In the genomic region with DNA sequence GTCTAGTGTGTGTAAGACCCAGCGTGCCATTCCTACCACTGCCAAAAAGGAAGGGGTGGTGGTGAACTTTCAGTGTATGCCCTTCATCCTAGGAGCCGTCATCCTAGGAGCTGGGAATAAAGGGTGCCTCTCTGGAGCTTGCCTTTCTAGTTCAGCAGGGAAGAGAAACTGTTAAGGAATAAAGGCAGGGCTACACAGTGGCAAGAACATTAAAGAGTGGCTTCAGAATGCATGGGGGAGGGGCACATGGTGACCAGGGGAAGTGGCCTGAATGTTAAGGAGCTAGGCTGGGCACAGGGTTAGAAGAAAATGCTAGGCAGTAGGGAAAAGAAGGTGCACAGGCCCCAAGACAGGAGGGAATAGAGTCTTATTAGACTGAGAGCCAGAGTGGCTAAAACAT, we compare ENCODE assay signal across 14 mouse cellular contexts. TPM values are rescaled to one million over a fixed set of nuclear protein-coding genes. Genes with fewer than 3 reads are reported as not detected.
DNase-seq lines count a peak whose midpoint lies in the region; ATAC-seq and TF ChIP-seq lines count a peak whose summit lies in the region.
"Had no signal": no experiment of that assay in that cellular context is flagged by ENCODE, and none has a peak within 500 bp of the region (broad histone marks: within the 10 kb centered on the region; RNA-seq: fewer than 3 reads in every experiment).

No protein-coding gene starts in this region.

- H3K27me3 ChIP-seq in heart, embryonic 13.5 days (replicated peaks), result no peaks in the 10 kb centered on the region
- no peaks in the 10 kb centered on the region for H3K27me3 ChIP-seq in limb, embryonic 13.5 days
- H3K27me3 ChIP-seq: CH12.LX had no signal

- intact Hi-C loops in heart, postnatal 25 days (cut with DNase I), result loop anchor here (2.0 to 5.0 kb wide), 3 partner anchors 33 to 78 kb away; a partner anchor contains a TSS

- H3K4me2 ChIP-seq in heart, embryonic 13.5 days, result no peak overlapping the region
- H3K4me2 ChIP-seq in limb, embryonic 13.5 days (replicated peaks), result no peak overlapping the region
- H3K4me2 ChIP-seq: liver, embryonic 11.5 days had no signal

- peak overlapping the region; percentile 34 for H3K9ac ChIP-seq in heart, embryonic 13.5 days
- H3K9ac ChIP-seq in limb, embryonic 13.5 days, result peak overlapping the region; percentile 27; the same call in 1 of the 2 replicates

- TF ChIP-seq CTCF in cortical plate, adult 2 months (IDR thresholded peaks at IDR 0.05; ENCODE audit: extremely low read depth, insufficient read depth, low read length), result no peak

- DNase-seq in heart, postnatal 25 days (ENCODE audit: low spot score), result no peak
- peak; percentile 25 to 39 for DNase-seq in lung, adult 18-20 months
- DNase-seq in lung, postnatal 25 days (ENCODE audit: low spot score), result no peak
- no peak for DNase-seq in T-cell, adult 2 months (ENCODE audit: low spot score)
- DNase-seq: adrenal gland, postnatal 14 days; cerebellum, adult 11 months; heart, adult 18-20 months had no signal

- no peak for TF ChIP-seq POLR2A in cortical plate, adult 2 months (IDR thresholded peaks at IDR 0.05; ENCODE audit: extremely low read depth, insufficient read depth, low read length)

- WGBS in heart, embryonic 13.5 days, result 77% methylated on average over 2 of the region's 2 CpGs
- 75% methylated on average over 2 of the region's 2 CpGs for WGBS in limb, embryonic 13.5 days

- H3K4me3 ChIP-seq in heart, embryonic 13.5 days, result no peak overlapping the region
- no peak overlapping the region for H3K4me3 ChIP-seq in cortical plate, adult 2 months (ENCODE audit: insufficient read depth, low read length)
- no peak overlapping the region for H3K4me3 ChIP-seq in limb, embryonic 13.5 days

- H3K27ac ChIP-seq in heart, embryonic 13.5 days (replicated peaks), result no peak overlapping the region
- peak overlapping the region; percentile 17; the same call in 1 of the 2 replicates for H3K27ac ChIP-seq in cortical plate, adult 2 months (ENCODE audit: insufficient read depth, low read length)
- no peak overlapping the region for H3K27ac ChIP-seq in limb, embryonic 13.5 days

- H3K36me3 ChIP-seq in heart, embryonic 13.5 days, result peaks cover 3% of the 10 kb centered on the region
- peaks cover 10% of the 10 kb centered on the region for H3K36me3 ChIP-seq in limb, embryonic 13.5 days

- H3K9me3 ChIP-seq in heart, embryonic 13.5 days, result no peaks in the 10 kb centered on the region
- no peaks in the 10 kb centered on the region for H3K9me3 ChIP-seq in limb, embryonic 13.5 days

- no peak for ATAC-seq in heart, embryonic 13.5 days (ENCODE audit: extremely low read depth, insufficient number of reproducible peaks, low FRiP score, low TSS enrichment)
- no peak for ATAC-seq in limb, embryonic 13.5 days (ENCODE audit: low FRiP score, low read depth)

- H3K4me1 ChIP-seq in heart, embryonic 13.5 days, result peaks cover 68% of the 10 kb centered on the region
- peaks cover 24% of the 10 kb centered on the region for H3K4me1 ChIP-seq in cortical plate, adult 2 months (ENCODE audit: control insufficient read depth, insufficient read depth, low read length)
- H3K4me1 ChIP-seq in limb, embryonic 13.5 days, result peaks cover 41% of the 10 kb centered on the region

RNA-seq across cellular contexts. Expression of a gene that starts 3.1 kb away (rescaled TPM):
- 5.7 and 5.8 TPM in 2 replicates for polyA plus RNA-seq in heart, embryonic 13.5 days (2015; fragmentation: Nextera tagmentation; extraction: Ambion mirVana)
- total RNA-seq in heart, postnatal 25 days (2021), result 1 to 10 TPM; 8.5 to 9.7 TPM
- 28.0 and 29.5 TPM in 2 replicates for polyA plus RNA-seq in cortical plate, adult 2 months (2012; rRNA removed)
- 9.5 and 10.1 TPM in 2 replicates for polyA plus RNA-seq in limb, embryonic 13.5 days (2015; fragmentation: Nextera tagmentation; extraction: Ambion mirVana)

RNA-seq across cellular contexts. Expression of a gene that starts 4.8 kb away (rescaled TPM):
- 0.86 and 0.93 TPM in 2 replicates for polyA plus RNA-seq in heart, embryonic 13.5 days (2015; fragmentation: Nextera tagmentation; extraction: Ambion mirVana)
- total RNA-seq in heart, postnatal 25 days (2021), result 1 to 10 TPM; 3.2 to 3.3 TPM
- polyA plus RNA-seq in cortical plate, adult 2 months (2012; rRNA removed), result 3.6 and 3.7 TPM in 2 replicates
- polyA plus RNA-seq in limb, embryonic 13.5 days (2015; fragmentation: Nextera tagmentation; extraction: Ambion mirVana), result 1.5 and 1.6 TPM in 2 replicates

RNA-seq across cellular contexts. Expression of a gene that starts 24.9 kb away (rescaled TPM):
- polyA plus RNA-seq in heart, embryonic 13.5 days (2015; fragmentation: Nextera tagmentation; extraction: Ambion mirVana), result 0.25 TPM in 1 of 2 replicates, not detected in the other
- not detected for total RNA-seq in heart, postnatal 25 days (2021)
- not detected in 2 replicates for polyA plus RNA-seq in cortical plate, adult 2 months (2012; rRNA removed)
- not detected in 2 replicates for polyA plus RNA-seq in limb, embryonic 13.5 days (2015; fragmentation: Nextera tagmentation; extraction: Ambion mirVana)
- total RNA-seq: adrenal gland, postnatal 14 days; CH12.LX; heart, adult 18-20 months; left cerebral cortex, adult 18-20 months had no signal
- polyA plus RNA-seq: kidney, embryonic 16.5 days; liver, embryonic 11.5 days had no signal

RNA-seq across cellular contexts. Expression of a gene that starts 27.4 kb away (rescaled TPM):
- polyA plus RNA-seq in heart, embryonic 13.5 days (2015; fragmentation: Nextera tagmentation; extraction: Ambion mirVana), result 4.6 and 5.4 TPM in 2 replicates
- 1 to 10 TPM; 4.0 to 4.2 TPM for total RNA-seq in heart, postnatal 25 days (2021)
- 0.33 and 0.40 TPM in 2 replicates for polyA plus RNA-seq in cortical plate, adult 2 months (2012; rRNA removed)
- polyA plus RNA-seq in limb, embryonic 13.5 days (2015; fragmentation: Nextera tagmentation; extraction: Ambion mirVana), result 0.98 and 1.1 TPM in 2 replicates

RNA-seq across cellular contexts. Expression of a gene that starts 34.8 kb away (rescaled TPM):
- polyA plus RNA-seq in heart, embryonic 13.5 days (2015; fragmentation: Nextera tagmentation; extraction: Ambion mirVana), result 7.6 TPM in 2 replicates
- total RNA-seq in heart, postnatal 25 days (2021), result 1 to 10 TPM; 5.9 to 7.2 TPM
- polyA plus RNA-seq in cortical plate, adult 2 months (2012; rRNA removed), result 29.9 and 33.2 TPM in 2 replicates
- polyA plus RNA-seq in limb, embryonic 13.5 days (2015; fragmentation: Nextera tagmentation; extraction: Ambion mirVana), result 12.4 and 13.3 TPM in 2 replicates

Comparison
In these comparisons a context has a peak if more than half of its experiments do, and no peak if none do; other contexts are left out.
1. DNase-seq: peak in lung, adult 18-20 months (2 of 2); none in heart, postnatal 25 days (single experiment), lung, postnatal 25 days (single experiment) and T-cell, adult 2 months (single experiment).